Mouse (Mus musculus) liver, embryonic 14.5 days (tissue): ENCODE results near the gene Msh5. TPM values are rescaled to one million over a fixed set of nuclear protein-coding genes. Genes with fewer than 3 reads are reported as not detected.

Source experiments
- ATAC-seq: fragments of 200-750 bp; cut with Nextera tagmentation; 2 replicates; pipeline ENCODE4 v1.8.0; 2017; ENCODE audit warnings: moderate number of reproducible peaks, mild to moderate bottlenecking, moderate library complexity; ENCODE audit not compliant: insufficient read depth
- DNase-seq, 3 experiments: peaks; one replicate each; pipeline ENCODE4 v3.0.0-alpha.2; 2012 to 2013; ENCODE audit warnings: low read depth in 3 of 3, low spot score in 3 of 3
- H3K27ac ChIP-seq: fragments of 300-500 bp; sonication (generic); 2 replicates; pipeline ENCODE4 v1.5.1; 2014; ENCODE audit warnings: moderate library complexity, mild to moderate bottlenecking, control low read depth, inconsistent platforms
- H3K27me3 ChIP-seq: fragments of 300-500 bp; sonication (generic); 2 replicates; pipeline ENCODE4 v1.6.1; 2014; ENCODE audit warnings: mild to moderate bottlenecking, low read length, moderate library complexity; ENCODE audit not compliant: control insufficient read depth, insufficient read depth
- H3K36me3 ChIP-seq: fragments of 300-500 bp; sonication (generic); replicated peaks from 2 replicates; pipeline ENCODE4 v1.6.1; 2014; ENCODE audit warnings: low read depth; ENCODE audit not compliant: control insufficient read depth, insufficient read depth
- H3K4me1 ChIP-seq, 2 experiments: fragments of 200-500 bp in 1 of 2; fragments of 300-500 bp in 1 of 2; sonication (generic) in 1 of 2; replicated peaks; 2 replicates each; pipeline ENCODE4 v1.6.1; 2012 to 2014; ENCODE audit warnings: antibody characterized with exemption in 1 of 2, inconsistent platforms in 1 of 2, low read length in 1 of 2; ENCODE audit not compliant: control insufficient read depth in 2 of 2, insufficient read depth in 2 of 2
- H3K4me2 ChIP-seq: fragments of 300-500 bp; sonication (generic); 2 replicates; pipeline ENCODE4 v1.6.1; 2014; ENCODE audit warnings: low read depth, mild to moderate bottlenecking, control low read depth, moderate library complexity
- H3K4me3 ChIP-seq, 2 experiments: fragments of 200-500 bp in 1 of 2; fragments of 300-500 bp in 1 of 2; sonication (generic) in 1 of 2; 2 replicates each; pipeline ENCODE4 v1.5.1; 2012 to 2014; ENCODE audit warnings: low read depth in 2 of 2, low read length in 2 of 2, mild to moderate bottlenecking in 2 of 2, control low read depth in 1 of 2, inconsistent platforms in 1 of 2, moderate library complexity in 1 of 2; ENCODE audit not compliant: insufficient read depth in 1 of 2
- H3K9ac ChIP-seq: fragments of 300-500 bp; sonication (generic); replicated peaks from 2 replicates; pipeline ENCODE4 v1.6.1; 2014; ENCODE audit warnings: mild to moderate bottlenecking, control low read depth, moderate library complexity
- H3K9me3 ChIP-seq: fragments of 300-500 bp; sonication (generic); 2 replicates; pipeline ENCODE4 v1.6.1; 2016; ENCODE audit warnings: low read length, mixed read lengths; ENCODE audit not compliant: control insufficient read depth
- CTCF ChIP-seq: IDR thresholded peaks from 2 replicates; pipeline ENCODE4 v1.5.1; 2016; ENCODE audit warnings: antibody characterized with exemption, low read depth, control low read depth
- EP300 ChIP-seq: IDR thresholded peaks from 2 replicates; pipeline ENCODE4 v1.6.1; 2016; ENCODE audit warnings: antibody characterized with exemption, low read depth
- WGBS: fragments of 180-500 bp; shearing (Covaris S2); extraction: QIAGEN DNeasy Blood & Tissue Kit; methylation state at CpG from one replicate; pipeline ENCODE4 v1.1.7; 2014; ENCODE audit not compliant: insufficient replicate concordance; 5-methylcytosine and 5-hydroxymethylcytosine counted together
- polyA plus RNA-seq, 2 experiments: library from polyadenylated mRNA; depleted of rRNA in 1 of 2; stranded (reverse) in 1 of 2; unstranded in 1 of 2; fragments of >200 nt; fragmentation: Nextera tagmentation in 1 of 2; extraction: Ambion mirVana in 1 of 2; gene quantifications; 2 replicates each; pipeline versions ENCODE4 v1.2.1 to v1.2.3; 2012 to 2014

The Msh5 gene
- polyA plus RNA-seq, 2 experiments, result 2.3 to 4.3 TPM

- H3K27ac ChIP-seq, result no peak overlapping the region
- no peaks in the 10 kb centered on the region for H3K9me3 ChIP-seq
- no peak overlapping the region for H3K4me3 ChIP-seq
- 56% methylated on average over 2 of the region's 2 CpGs for WGBS
- H3K9ac ChIP-seq, result no peak overlapping the region
- TF ChIP-seq CTCF, result peak; percentile 70
- TF ChIP-seq EP300, result no peak
- no peak overlapping the region for H3K4me2 ChIP-seq
- peaks cover 27% of the 10 kb centered on the region for H3K36me3 ChIP-seq
- H3K27me3 ChIP-seq, result no peaks in the 10 kb centered on the region
- no peak for ATAC-seq
- peaks cover 7 to 18% of the 10 kb centered on the region in 2 experiments; a peak in 3 of 4 replicates for H3K4me1 ChIP-seq
- DNase-seq, result peak in 1 of 3 experiments; percentile 30
Observed at GRCm38 (mm10) chr17:34984218-34984617, 62.3 kb downstream of the Msh5 start.

- Histone ChIP-seq H3K27ac (peak overlapping the region; percentile 90), H3K27me3 (no peaks in the 10 kb centered on the region), H3K36me3 (peaks cover 22% of the 10 kb centered on the region), H3K9me3 (no peaks in the 10 kb centered on the region), H3K4me1 (peaks cover 7 to 18% of the 10 kb centered on the region in 2 experiments; a peak in 3 of 4 replicates), H3K9ac (peak overlapping the region; percentile 95), H3K4me2 (peak overlapping the region; percentile 95), H3K4me3 (peak overlapping the region; percentile 91 to 93)
- WGBS, result under 1% methylated on average over 15 of the region's 15 CpGs
- TF ChIP-seq CTCF (no peak), EP300 (no peak)
- DNase-seq (no peak), ATAC-seq (no peak; the same call in 1 of the 2 replicates)
Observed at GRCm38 (mm10) chr17:34982328-34982727, 64.2 kb downstream of the Msh5 start.

- TF ChIP-seq CTCF (no peak), EP300 (no peak)
- DNase-seq (peak; percentile 85 to 87 (median 86)), ATAC-seq (peak; percentile 94)
- Histone ChIP-seq H3K9me3 (no peaks in the 10 kb centered on the region), H3K27me3 (no peaks in the 10 kb centered on the region), H3K27ac (peak within 1 kb of the TSS; percentile 90), H3K9ac (peak within 1 kb of the TSS; percentile 95), H3K4me3 (peak within 1 kb of the TSS; percentile 91 to 93), H3K36me3 (peaks cover 22% of the 10 kb centered on the region), H3K4me2 (peak within 1 kb of the TSS; percentile 95), H3K4me1 (peaks cover 7 to 18% of the 10 kb centered on the region in 2 experiments; a peak in 3 of 4 replicates)
- WGBS, result under 1% methylated on average over 58 of the region's 58 CpGs
Observed at GRCm38 (mm10) chr17:34981690-34982180, 64.8 kb downstream of the Msh5 start, which contains the start of gene Lsm2. Gene Lsm2, plus strand, starts transcription at chr17:34981862.

- Histone ChIP-seq H3K27me3 (no peaks in the 10 kb centered on the region), H3K4me3 (peak overlapping the region; percentile 62 to 91), H3K27ac (peak overlapping the region; percentile 90), H3K9me3 (no peaks in the 10 kb centered on the region), H3K4me1 (peaks cover 7 to 18% of the 10 kb centered on the region in 2 experiments; a peak in 3 of 4 replicates), H3K4me2 (peak overlapping the region; percentile 95), H3K9ac (peak overlapping the region; percentile 95), H3K36me3 (peaks cover 11% of the 10 kb centered on the region)
- DNase-seq (peak in 1 of 3 experiments; percentile 57), ATAC-seq (no peak)
- WGBS, result 9% methylated on average over 2 of the region's 2 CpGs
- TF ChIP-seq CTCF (peak; percentile 68), EP300 (no peak)
Observed at GRCm38 (mm10) chr17:34980655-34981054, 65.9 kb downstream of the Msh5 start.

- H3K36me3 ChIP-seq, result peaks cover 2% of the 10 kb centered on the region
- H3K4me2 ChIP-seq, result no peak overlapping the region
- ATAC-seq (no peak), DNase-seq (no peak)
- 70% methylated on average over 4 of the region's 4 CpGs for WGBS
- H3K27ac ChIP-seq, result no peak overlapping the region
- H3K9ac ChIP-seq, result no peak overlapping the region
- no peaks in the 10 kb centered on the region for H3K9me3 ChIP-seq
- no peak overlapping the region for H3K4me3 ChIP-seq
- H3K4me1 ChIP-seq, result peaks cover 3 to 14% of the 10 kb centered on the region in 2 experiments; a peak in 3 of 4 replicates
- no peaks in the 10 kb centered on the region for H3K27me3 ChIP-seq
- TF ChIP-seq CTCF (no peak), EP300 (no peak)
Observed at GRCm38 (mm10) chr17:34979631-34980030, 66.9 kb downstream of the Msh5 start.

Other genes starting within 250 kb of the Msh5 start
Only the 30 nearest of the 46 such genes appear.
- gene Ehmt2, start 148.3 kb downstream of the Msh5 start, polyA plus RNA-seq (2012; rRNA removed), result 28.5 and 29.7 TPM in 2 replicates
- gene Ehmt2, start 148.3 kb downstream of the Msh5 start, polyA plus RNA-seq (2014; fragmentation: Nextera tagmentation; extraction: Ambion mirVana), result 10.2 TPM in 2 replicates
- gene Slc44a4, start 132.3 kb downstream of the Msh5 start, polyA plus RNA-seq (2012; rRNA removed), result 1.0 and 1.6 TPM in 2 replicates
- gene Slc44a4, start 132.3 kb downstream of the Msh5 start, polyA plus RNA-seq (2014; fragmentation: Nextera tagmentation; extraction: Ambion mirVana), result 2.5 and 2.7 TPM in 2 replicates
- 9.7 and 11.0 TPM in 2 replicates for gene Neu1, start 115.5 kb downstream of the Msh5 start, polyA plus RNA-seq (2012; rRNA removed)
- gene Neu1, start 115.5 kb downstream of the Msh5 start, polyA plus RNA-seq (2014; fragmentation: Nextera tagmentation; extraction: Ambion mirVana), result 10.1 and 10.4 TPM in 2 replicates
- gene Hspa1b, start 87.5 kb downstream of the Msh5 start, polyA plus RNA-seq (2012; rRNA removed), result 1.5 and 3.5 TPM in 2 replicates
- gene Hspa1b, start 87.5 kb downstream of the Msh5 start, polyA plus RNA-seq (2014; fragmentation: Nextera tagmentation; extraction: Ambion mirVana), result not detected in 2 replicates
- gene Gm20481, start 76.8 kb downstream of the Msh5 start, polyA plus RNA-seq (2012; rRNA removed), result not detected in 2 replicates
- gene Gm20481, start 76.8 kb downstream of the Msh5 start, polyA plus RNA-seq (2014; fragmentation: Nextera tagmentation; extraction: Ambion mirVana), result not detected in 2 replicates
- 0.90 and 2.5 TPM in 2 replicates for gene Hspa1a, start 74.6 kb downstream of the Msh5 start, polyA plus RNA-seq (2012; rRNA removed)
- 0.38 and 0.41 TPM in 2 replicates for gene Hspa1a, start 74.6 kb downstream of the Msh5 start, polyA plus RNA-seq (2014; fragmentation: Nextera tagmentation; extraction: Ambion mirVana)
- gene Hspa1l, start 74.0 kb downstream of the Msh5 start, polyA plus RNA-seq (2012; rRNA removed), result 0.02 TPM in 1 of 2 replicates, not detected in the other
- 0.19 and 0.25 TPM in 2 replicates for gene Hspa1l, start 74.0 kb downstream of the Msh5 start, polyA plus RNA-seq (2014; fragmentation: Nextera tagmentation; extraction: Ambion mirVana)
- 81.5 and 121 TPM in 2 replicates for gene Lsm2, start 64.9 kb downstream of the Msh5 start, polyA plus RNA-seq (2012; rRNA removed)
- 122 and 132 TPM in 2 replicates for gene Lsm2, start 64.9 kb downstream of the Msh5 start, polyA plus RNA-seq (2014; fragmentation: Nextera tagmentation; extraction: Ambion mirVana)
- 58.2 and 67.6 TPM in 2 replicates for gene Vars, start 45.8 kb downstream of the Msh5 start, polyA plus RNA-seq (2012; rRNA removed)
- gene Vars, start 45.8 kb downstream of the Msh5 start, polyA plus RNA-seq (2014; fragmentation: Nextera tagmentation; extraction: Ambion mirVana), result 61.7 and 77.3 TPM in 2 replicates
- gene Vwa7, start 30.2 kb downstream of the Msh5 start, polyA plus RNA-seq (2012; rRNA removed), result 0.12 and 0.18 TPM in 2 replicates
- gene Vwa7, start 30.2 kb downstream of the Msh5 start, polyA plus RNA-seq (2014; fragmentation: Nextera tagmentation; extraction: Ambion mirVana), result 0.09 TPM in 1 of 2 replicates, not detected in the other
- gene Sapcd1, start 18.7 kb downstream of the Msh5 start, polyA plus RNA-seq (2012; rRNA removed), result 2.3 and 2.7 TPM in 2 replicates
- 2.5 and 2.7 TPM in 2 replicates for gene Sapcd1, start 18.7 kb downstream of the Msh5 start, polyA plus RNA-seq (2014; fragmentation: Nextera tagmentation; extraction: Ambion mirVana)
- 76.4 and 78.0 TPM in 2 replicates for gene Clic1, start 3.2 kb upstream of the Msh5 start, polyA plus RNA-seq (2012; rRNA removed)
- gene Clic1, start 3.2 kb upstream of the Msh5 start, polyA plus RNA-seq (2014; fragmentation: Nextera tagmentation; extraction: Ambion mirVana), result 38.1 and 39.9 TPM in 2 replicates
- 12.0 and 12.3 TPM in 2 replicates for gene Ddah2, start 12.3 kb upstream of the Msh5 start, polyA plus RNA-seq (2012; rRNA removed)
- gene Ddah2, start 12.3 kb upstream of the Msh5 start, polyA plus RNA-seq (2014; fragmentation: Nextera tagmentation; extraction: Ambion mirVana), result 16.1 and 17.3 TPM in 2 replicates
- 0.26 and 0.48 TPM in 2 replicates for gene Ly6g6c, start 18.6 kb upstream of the Msh5 start, polyA plus RNA-seq (2012; rRNA removed)
- 0.24 and 0.37 TPM in 2 replicates for gene Ly6g6c, start 18.6 kb upstream of the Msh5 start, polyA plus RNA-seq (2014; fragmentation: Nextera tagmentation; extraction: Ambion mirVana)
- 2.3 and 2.6 TPM in 2 replicates for gene Mpig6b, start 19.4 kb upstream of the Msh5 start, polyA plus RNA-seq (2012; rRNA removed)
- gene Mpig6b, start 19.4 kb upstream of the Msh5 start, polyA plus RNA-seq (2014; fragmentation: Nextera tagmentation; extraction: Ambion mirVana), result 4.0 and 6.6 TPM in 2 replicates
- 0.08 and 0.32 TPM in 2 replicates for gene Ly6g6e, start 30.2 kb upstream of the Msh5 start, polyA plus RNA-seq (2012; rRNA removed)
- not detected in 2 replicates for gene Ly6g6e, start 30.2 kb upstream of the Msh5 start, polyA plus RNA-seq (2014; fragmentation: Nextera tagmentation; extraction: Ambion mirVana)
- gene Ly6g6d, start 31.3 kb upstream of the Msh5 start, polyA plus RNA-seq (2012; rRNA removed), result 0.95 and 1.2 TPM in 2 replicates
- 0.28 and 0.77 TPM in 2 replicates for gene Ly6g6d, start 31.3 kb upstream of the Msh5 start, polyA plus RNA-seq (2014; fragmentation: Nextera tagmentation; extraction: Ambion mirVana)
- gene Ly6g6f, start 38.9 kb upstream of the Msh5 start, polyA plus RNA-seq (2012; rRNA removed), result 4.1 and 5.1 TPM in 2 replicates
- gene Ly6g6f, start 38.9 kb upstream of the Msh5 start, polyA plus RNA-seq (2014; fragmentation: Nextera tagmentation; extraction: Ambion mirVana), result 5.0 and 6.3 TPM in 2 replicates
- gene Abhd16a, start 42.5 kb upstream of the Msh5 start, polyA plus RNA-seq (2012; rRNA removed), result 29.1 and 30.0 TPM in 2 replicates
- 42.3 and 44.3 TPM in 2 replicates for gene Abhd16a, start 42.5 kb upstream of the Msh5 start, polyA plus RNA-seq (2014; fragmentation: Nextera tagmentation; extraction: Ambion mirVana)
- gene Ly6g5c, start 61.5 kb upstream of the Msh5 start, polyA plus RNA-seq (2012; rRNA removed), result not detected in 2 replicates
- not detected in 2 replicates for gene Ly6g5c, start 61.5 kb upstream of the Msh5 start, polyA plus RNA-seq (2014; fragmentation: Nextera tagmentation; extraction: Ambion mirVana)
- gene Ly6g5b, start 68.7 kb upstream of the Msh5 start, polyA plus RNA-seq (2012; rRNA removed), result 0.57 and 0.70 TPM in 2 replicates
- 0.27 TPM in 1 of 2 replicates, not detected in the other for gene Ly6g5b, start 68.7 kb upstream of the Msh5 start, polyA plus RNA-seq (2014; fragmentation: Nextera tagmentation; extraction: Ambion mirVana)
- gene Gpank1, start 74.7 kb upstream of the Msh5 start, polyA plus RNA-seq (2012; rRNA removed), result 8.9 and 10.0 TPM in 2 replicates
- gene Gpank1, start 74.7 kb upstream of the Msh5 start, polyA plus RNA-seq (2014; fragmentation: Nextera tagmentation; extraction: Ambion mirVana), result 12.2 and 12.7 TPM in 2 replicates
- 79.2 and 106 TPM in 2 replicates for gene Csnk2b, start 75.3 kb upstream of the Msh5 start, polyA plus RNA-seq (2012; rRNA removed)
- 127 and 142 TPM in 2 replicates for gene Csnk2b, start 75.3 kb upstream of the Msh5 start, polyA plus RNA-seq (2014; fragmentation: Nextera tagmentation; extraction: Ambion mirVana)
- 0.75 and 1.5 TPM in 2 replicates for gene D17H6S53E, start 79.6 kb upstream of the Msh5 start, polyA plus RNA-seq (2012; rRNA removed)
- 1.3 and 1.5 TPM in 2 replicates for gene D17H6S53E, start 79.6 kb upstream of the Msh5 start, polyA plus RNA-seq (2014; fragmentation: Nextera tagmentation; extraction: Ambion mirVana)
- gene Apom, start 85.3 kb upstream of the Msh5 start, polyA plus RNA-seq (2012; rRNA removed), result 285 and 317 TPM in 2 replicates
- gene Apom, start 85.3 kb upstream of the Msh5 start, polyA plus RNA-seq (2014; fragmentation: Nextera tagmentation; extraction: Ambion mirVana), result 750 and 763 TPM in 2 replicates
- gene Bag6, start 88.4 kb upstream of the Msh5 start, polyA plus RNA-seq (2012; rRNA removed), result 45.7 and 48.1 TPM in 2 replicates
- 22.9 and 30.5 TPM in 2 replicates for gene Bag6, start 88.4 kb upstream of the Msh5 start, polyA plus RNA-seq (2014; fragmentation: Nextera tagmentation; extraction: Ambion mirVana)
- gene Prrc2a, start 118.2 kb upstream of the Msh5 start, polyA plus RNA-seq (2012; rRNA removed), result 61.4 and 67.5 TPM in 2 replicates
- gene Prrc2a, start 118.2 kb upstream of the Msh5 start, polyA plus RNA-seq (2014; fragmentation: Nextera tagmentation; extraction: Ambion mirVana), result 33.4 and 46.0 TPM in 2 replicates
- 3.1 and 8.1 TPM in 2 replicates for gene Aif1, start 129.3 kb upstream of the Msh5 start, polyA plus RNA-seq (2012; rRNA removed)
- gene Aif1, start 129.3 kb upstream of the Msh5 start, polyA plus RNA-seq (2014; fragmentation: Nextera tagmentation; extraction: Ambion mirVana), result 18.6 and 20.7 TPM in 2 replicates
- 25.6 and 37.4 TPM in 2 replicates for gene Lst1, start 141.7 kb upstream of the Msh5 start, polyA plus RNA-seq (2012; rRNA removed)
- gene Lst1, start 141.7 kb upstream of the Msh5 start, polyA plus RNA-seq (2014; fragmentation: Nextera tagmentation; extraction: Ambion mirVana), result 32.8 and 37.7 TPM in 2 replicates
- gene Ltb, start 147.7 kb upstream of the Msh5 start, polyA plus RNA-seq (2012; rRNA removed), result 0.47 and 0.70 TPM in 2 replicates
- gene Ltb, start 147.7 kb upstream of the Msh5 start, polyA plus RNA-seq (2014; fragmentation: Nextera tagmentation; extraction: Ambion mirVana), result 0.28 and 0.64 TPM in 2 replicates